Mouse (Mus musculus): ENCODE measurements around the gene Sbno2.
A peak's percentile ranks its signal among the peaks of the same experiment; 100 is the strongest.

DNA sequence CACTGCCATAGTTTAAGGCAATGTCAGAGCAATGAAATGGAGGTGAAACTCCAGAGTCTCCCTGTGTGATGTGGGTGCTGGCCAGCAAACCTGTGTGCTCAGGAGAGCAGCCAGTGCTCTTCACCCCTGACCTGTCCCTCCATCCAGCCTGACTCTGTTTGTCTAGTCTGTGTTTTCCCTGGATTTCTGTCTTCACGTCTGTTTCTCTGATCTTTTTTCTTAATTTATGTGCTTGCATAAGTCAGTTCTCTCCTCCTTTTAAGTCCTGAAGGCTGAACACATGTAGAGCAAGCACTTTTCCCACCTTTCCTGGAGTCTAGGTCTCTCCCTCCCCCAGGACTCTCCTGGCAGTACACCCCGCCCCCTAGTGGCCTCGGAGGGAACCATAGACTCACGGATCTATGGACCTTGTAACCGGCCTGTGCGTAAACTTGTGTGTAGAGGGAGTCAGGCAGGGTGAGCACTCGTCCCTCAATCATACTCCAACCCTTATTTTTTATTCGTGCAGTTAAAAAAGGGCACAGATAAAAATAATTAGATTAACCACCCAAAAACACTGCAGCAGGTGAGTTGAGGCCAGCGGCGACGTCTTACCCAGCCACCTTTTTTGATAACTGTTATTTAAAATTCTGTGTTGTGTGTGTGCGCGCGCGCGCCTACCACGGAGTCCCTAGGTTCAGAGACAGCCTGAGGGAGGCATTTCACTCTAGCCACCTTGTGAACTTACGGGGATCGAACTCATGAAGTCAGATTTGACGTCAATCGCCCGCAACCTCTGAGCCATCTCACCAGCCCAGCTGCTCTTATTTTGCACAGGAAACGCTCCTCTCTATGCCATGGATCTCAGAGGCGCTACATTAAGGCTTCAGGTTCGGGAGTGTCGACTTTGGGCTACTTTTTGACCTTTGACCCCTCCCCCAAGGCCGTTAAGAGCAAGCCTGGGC lies 9.2 kb upstream of the Sbno2 start:
- peak; percentile 94 for TF ChIP-seq CTCF (IDR thresholded peaks at IDR 0.05; ENCODE audit: extremely low read depth, insufficient read length, insufficient replicate concordance, low read depth, low read length)
- no peak for TF ChIP-seq POLR2A (IDR thresholded peaks at IDR 0.05; ENCODE audit: low read depth, low read length)

Data from small intestine, adult 2 months (tissue).